Mouse (Mus musculus): ENCODE results near the gene Mul1. TPM values are rescaled to one million over a fixed set of nuclear protein-coding genes. Genes with fewer than 3 reads are reported as not detected.

Mul1 gene
- polyA plus RNA-seq, 1 experiment: 23.9 TPM

DNA sequence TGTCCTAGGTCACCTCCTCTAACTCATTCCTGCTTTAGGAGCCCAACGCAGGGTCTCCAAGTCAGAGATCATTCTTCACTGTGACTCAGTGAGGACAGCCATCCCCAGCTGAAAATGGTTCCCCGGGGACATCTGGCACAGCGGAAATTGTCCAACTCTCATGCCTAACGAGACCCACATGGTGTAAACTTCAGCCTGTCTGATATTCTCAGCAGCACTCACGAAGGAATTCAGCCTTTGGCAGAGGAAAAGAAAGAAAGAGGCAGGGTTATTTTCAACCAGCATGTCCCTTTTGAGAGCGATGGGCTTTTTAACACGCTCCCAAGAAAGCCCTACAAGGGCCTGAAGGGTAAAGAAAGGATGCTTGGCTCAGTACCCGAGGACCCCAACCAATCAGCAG, 3.1 kb upstream of the Mul1 start:
- DNase-seq (ENCODE audit: extremely low spot score in 1 of 2, low spot score in 1 of 2): no peak

DNA sequence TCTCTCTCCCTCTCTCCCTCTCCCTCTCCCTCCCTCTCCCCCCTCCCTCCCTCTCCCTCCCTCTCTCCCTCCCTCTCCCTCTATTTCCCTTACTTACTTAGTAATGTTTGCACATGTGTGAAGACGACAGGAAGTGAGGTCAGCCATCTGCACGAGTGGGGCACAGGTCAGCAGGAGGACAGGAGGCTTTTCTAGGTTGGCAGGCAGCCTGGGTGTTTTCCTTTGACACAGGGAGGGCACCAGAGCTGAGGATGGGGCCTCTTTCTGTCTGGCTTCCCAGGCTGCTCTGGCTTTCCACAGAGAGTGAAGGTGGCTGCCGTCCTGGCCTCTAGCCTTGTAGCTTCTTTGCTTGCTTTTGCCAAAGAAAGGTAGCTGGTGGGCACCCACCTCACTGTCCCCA, 5.6 kb downstream of the Mul1 start:
- DNase-seq (ENCODE audit: extremely low spot score in 1 of 2, low spot score in 1 of 2): no peak

DNA sequence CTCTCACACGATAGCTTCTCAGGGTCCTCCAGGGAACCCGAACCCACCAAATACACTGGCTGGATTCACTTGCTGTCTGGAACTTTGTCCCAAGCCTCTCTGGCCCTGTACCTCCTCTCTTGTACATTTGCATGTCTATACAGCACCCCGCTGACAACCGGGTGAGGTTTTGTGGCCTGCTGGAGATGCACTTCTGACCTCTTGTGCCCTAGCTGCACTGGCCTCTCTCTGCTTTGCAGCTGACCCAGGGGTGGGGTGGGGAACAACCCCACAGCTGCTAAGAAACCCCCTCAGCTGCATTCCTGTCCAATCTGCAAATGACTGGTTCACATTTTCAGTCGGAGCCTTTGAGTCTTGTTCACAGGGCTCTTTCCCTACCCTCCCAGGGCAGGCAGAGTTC, 10.5 kb downstream of the Mul1 start:
- DNase-seq (ENCODE audit: extremely low spot score in 1 of 2, low spot score in 1 of 2): no peak

DNA sequence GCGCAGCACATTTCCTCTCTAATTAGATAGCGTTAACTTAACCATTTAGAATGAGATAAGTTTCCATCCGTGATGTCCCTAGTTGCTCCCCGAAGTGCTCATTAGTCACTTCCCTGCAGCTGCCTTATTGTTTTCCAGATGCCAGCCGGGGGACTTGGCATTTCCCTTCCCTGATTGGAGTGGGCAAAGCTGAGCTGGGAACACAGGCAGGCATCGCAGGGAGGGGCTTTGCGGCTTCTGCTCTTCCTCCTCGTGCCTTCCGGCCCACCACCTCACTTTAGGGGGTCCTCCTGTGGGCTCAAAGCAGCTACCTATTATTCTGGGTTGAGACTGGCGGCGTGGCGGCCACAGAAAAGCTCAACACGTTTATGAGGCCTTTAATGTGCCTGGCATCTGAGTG, 12.5 kb downstream of the Mul1 start:
- DNase-seq (ENCODE audit: extremely low spot score in 1 of 2, low spot score in 1 of 2): peak in 1 of 2 experiments; percentile 35

DNA sequence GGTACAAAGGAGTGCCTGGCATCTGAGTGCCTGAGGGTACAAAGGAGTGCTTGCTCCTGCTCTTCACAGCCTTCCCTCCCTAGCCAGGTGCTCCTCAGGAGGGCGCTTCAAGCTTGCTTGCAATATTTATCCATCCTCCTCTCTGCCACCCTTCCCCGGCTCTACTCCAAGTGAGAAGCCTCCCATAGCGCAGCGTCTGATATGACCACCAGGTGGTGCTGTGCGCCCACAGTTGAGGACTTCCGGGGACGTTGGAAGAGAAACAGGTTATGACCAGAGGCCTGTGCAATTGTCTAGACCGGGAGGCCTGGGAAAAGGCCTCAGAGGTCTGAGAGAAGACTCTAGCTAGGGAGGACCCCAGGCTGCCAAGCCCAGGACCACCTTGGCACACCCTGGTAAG, 12.9 kb downstream of the Mul1 start:
- peak; percentile 87 to 99 for DNase-seq (ENCODE audit: extremely low spot score in 1 of 2, low spot score in 1 of 2)

DNA sequence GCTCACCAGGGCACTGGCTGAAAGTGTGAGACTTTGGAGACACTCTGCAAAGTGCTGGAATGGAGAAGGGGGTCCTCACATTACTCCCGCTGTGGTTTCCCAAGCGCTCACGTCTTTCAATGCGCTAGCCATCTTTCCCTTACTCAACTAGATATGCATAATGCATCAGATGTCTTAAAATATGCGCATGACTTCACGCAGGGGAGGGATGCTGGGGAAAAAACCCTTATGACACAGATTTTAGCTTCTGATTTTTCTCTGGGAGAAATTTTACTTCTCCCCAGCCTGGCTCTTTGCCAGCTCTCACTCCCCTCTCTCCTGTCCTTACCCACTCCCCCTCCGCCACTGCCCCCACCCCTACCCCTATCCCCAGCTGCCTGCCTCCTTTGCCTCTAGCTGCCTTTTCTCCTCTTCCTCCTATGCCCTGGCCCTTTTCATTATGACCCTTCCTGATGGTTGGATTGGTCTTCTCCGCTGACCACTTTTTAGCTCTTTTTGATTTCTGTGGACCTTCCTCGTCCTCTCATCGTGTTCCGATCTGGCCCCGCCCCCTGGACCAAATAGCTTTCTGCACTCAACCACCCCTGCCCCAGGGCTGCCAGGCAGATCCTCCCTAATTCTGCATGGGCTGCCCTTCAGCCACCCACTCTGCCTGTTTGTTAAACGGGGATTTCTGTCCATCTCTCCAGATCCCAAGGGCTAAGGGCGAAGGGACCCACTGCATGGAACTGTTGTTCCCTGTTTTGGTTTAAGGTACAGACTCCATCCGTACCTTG, 13.5 kb downstream of the Mul1 start:
- DNase-seq (ENCODE audit: extremely low spot score in 1 of 2, low spot score in 1 of 2): peak in 1 of 2 experiments; percentile 78

DNA sequence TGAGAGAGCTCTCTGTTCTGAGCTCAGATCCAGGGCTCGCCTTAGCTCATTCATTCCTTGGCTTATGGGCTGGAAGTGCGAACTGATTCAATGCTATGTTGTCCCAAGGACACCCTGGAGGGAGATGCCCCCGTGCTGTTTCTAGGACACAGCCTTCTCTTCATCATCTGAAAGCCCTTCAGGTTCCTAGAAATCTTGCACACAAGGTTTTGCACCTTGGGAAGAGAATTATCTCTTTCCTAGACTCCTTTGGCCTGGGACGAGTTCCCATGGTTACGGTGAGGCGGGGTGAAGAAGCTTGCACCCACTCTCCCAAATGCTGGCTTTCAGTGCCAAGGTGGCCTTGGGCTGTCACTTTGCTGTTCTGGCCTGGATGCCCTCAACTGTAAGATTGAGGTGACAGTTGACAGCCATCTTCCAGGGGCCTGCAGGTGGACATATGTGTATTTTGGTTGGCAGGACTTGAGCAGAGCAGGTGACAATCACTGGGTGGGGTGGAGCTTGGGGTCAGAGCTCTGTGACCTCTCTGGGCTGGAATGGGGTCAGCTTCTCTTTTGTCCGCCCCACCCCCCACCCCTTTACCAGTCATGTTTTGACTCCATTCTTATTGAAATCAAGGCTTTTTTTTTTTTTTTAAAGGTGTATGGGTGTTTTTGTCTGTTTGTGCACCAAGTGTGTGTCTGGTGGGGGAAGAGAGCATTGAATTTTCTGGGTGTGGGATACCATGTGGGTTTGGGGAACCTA, 14.6 kb downstream of the Mul1 start:
- no peak for DNase-seq (ENCODE audit: extremely low spot score in 1 of 2, low spot score in 1 of 2)

DNA sequence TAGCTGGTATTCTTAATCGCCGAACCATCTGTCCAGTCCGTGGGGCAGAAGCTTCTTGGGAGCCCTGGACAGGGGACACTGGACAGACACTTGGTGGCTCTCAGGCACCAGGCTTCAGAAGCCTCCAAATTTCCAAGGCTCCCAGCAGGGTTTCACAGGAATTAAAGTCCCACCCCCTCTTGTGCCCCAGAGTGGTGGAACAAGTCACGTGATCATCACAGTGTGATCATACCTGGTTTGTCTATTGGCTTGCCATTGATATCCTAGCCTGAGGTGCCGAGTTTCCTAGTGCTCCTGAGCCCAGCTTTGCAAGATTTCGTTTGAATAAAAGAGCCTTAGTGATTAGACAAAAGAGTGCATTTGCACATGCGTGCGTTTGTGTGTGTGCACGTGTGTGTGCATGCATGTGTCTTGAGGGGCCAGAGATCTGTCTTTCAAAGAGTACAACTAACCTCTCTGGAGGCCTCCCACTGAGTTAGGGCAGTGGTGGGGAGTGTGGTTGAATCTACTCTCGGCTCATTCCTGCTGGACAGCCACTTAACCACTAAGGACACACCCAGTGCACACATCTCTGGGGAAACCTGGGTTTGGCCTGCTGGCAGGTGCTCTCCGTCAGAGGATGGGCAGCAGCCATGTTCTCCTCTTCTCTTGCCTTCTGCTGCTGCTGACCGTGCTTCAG, 15.3 kb downstream of the Mul1 start:
- DNase-seq (ENCODE audit: extremely low spot score in 1 of 2, low spot score in 1 of 2): no peak

DNA sequence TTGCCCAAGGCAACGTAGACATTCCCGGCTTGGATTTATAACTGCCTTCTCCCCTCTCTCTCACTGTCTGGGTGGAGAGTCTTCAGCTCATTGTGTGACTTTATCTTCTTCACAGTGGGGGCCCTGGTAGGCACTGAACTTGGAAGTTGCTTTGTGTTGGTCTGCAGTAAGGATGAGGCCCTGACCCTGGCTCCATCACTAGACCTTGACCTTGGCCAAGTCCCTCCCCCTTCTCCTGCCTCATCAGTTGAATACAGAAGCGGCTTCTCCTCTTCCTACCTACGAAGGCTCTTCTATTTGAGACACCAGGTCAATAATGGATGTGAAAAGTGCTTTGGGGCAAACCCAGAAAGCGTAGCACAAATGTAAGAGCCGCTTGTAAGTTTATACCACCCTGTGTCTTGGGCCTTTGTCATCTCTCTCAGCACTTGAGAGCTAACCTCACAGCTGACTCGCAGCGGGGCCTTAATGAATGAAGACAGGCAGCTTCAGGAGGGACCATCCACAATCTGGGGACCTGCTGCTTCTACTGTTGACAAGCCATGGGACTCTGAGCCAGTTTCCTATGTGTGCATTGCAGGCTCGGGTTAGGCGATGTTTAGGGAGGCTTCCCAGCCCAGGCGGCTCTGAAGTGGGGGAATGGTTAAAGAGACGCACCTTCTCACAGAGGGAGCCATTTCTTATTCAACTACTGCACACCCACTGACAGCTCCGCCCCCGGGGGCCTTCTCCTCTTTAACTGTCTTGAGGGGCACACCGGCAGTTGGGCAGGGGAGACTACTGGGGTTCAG, 18.0 kb downstream of the Mul1 start:
- peak in 1 of 2 experiments; percentile 38 for DNase-seq (ENCODE audit: extremely low spot score in 1 of 2, low spot score in 1 of 2)

DNA sequence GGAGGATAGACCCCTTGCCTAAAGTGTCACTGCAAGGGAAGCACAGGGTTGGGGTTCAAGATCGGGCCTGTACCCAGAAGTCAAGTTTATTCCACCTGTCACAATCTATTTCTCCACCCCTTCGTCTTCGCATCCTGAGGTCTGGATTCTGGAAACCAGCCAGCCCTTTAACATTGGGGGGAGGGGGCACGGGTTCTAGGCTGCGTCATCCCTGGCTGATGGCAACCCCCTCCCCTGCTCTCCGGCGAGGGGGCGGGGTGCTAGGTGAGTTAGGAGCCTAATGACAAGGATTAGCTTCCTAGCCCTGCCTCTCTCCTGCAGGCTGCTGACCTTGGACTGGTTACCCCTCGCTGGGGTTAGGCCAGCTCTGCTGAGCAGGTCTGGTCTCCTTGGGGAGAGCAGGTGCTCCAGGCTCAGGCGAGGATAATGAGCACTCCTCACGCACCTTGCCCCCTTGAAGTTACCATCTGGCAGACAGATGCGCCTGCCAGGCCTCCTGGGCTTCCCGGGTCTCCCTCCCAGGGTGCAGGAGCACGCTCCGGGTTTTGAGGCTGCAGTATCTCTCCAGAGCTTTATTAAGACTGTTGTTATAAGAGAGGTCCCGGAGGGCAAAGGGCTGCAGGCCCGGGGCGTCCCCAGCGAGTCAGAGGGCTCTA, 18.8 kb downstream of the Mul1 start:
- DNase-seq (ENCODE audit: extremely low spot score in 1 of 2, low spot score in 1 of 2): no peak

DNA sequence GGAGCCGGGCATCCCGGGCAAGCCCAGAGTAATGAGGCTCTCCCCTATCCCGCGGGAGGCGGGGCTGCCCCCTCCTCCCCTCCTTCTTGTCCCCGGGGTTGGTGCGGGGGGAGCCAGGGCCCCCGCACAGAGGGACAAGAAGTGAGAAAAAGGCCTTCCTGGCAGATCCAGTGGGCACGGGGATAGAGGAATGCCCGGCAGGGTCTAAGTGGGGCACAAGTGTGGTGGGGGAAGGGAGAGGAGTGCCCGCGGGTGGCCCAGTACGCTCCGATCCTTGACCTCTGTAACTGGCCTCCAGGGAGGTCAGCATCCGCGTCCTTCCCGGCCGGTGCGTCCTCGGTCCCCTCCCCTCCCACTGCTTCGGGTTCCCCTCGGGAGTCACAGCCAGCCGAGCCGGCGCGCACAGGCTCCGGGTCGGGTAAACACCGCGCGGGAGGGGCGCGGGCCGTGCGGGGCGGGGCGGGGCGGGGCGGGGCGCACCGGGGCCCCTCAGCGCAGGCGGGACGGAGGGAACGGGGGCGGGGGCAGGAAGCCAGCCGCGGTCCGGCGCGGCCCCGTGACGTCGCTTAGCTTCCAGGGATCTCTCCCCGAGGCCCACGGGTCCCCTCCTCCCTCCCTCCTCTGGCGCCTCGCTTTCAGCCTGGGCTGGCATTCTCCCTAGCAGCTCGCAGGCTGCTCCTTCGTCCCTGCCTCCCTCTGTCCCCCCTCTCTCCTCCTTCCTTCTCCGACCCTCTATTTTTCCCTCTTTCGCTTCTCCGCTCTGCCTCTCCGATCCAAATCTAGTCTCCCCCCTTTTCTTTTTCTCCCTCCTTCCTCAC, 19.5 kb downstream of the Mul1 start, which contains the start of gene Camk2n1:
TSS of gene Camk2n1 (plus strand) at position 562 of the 818 bp plus-strand sequence.
- peak; percentile 75 to 88 for DNase-seq (ENCODE audit: extremely low spot score in 1 of 2, low spot score in 1 of 2)

DNA sequence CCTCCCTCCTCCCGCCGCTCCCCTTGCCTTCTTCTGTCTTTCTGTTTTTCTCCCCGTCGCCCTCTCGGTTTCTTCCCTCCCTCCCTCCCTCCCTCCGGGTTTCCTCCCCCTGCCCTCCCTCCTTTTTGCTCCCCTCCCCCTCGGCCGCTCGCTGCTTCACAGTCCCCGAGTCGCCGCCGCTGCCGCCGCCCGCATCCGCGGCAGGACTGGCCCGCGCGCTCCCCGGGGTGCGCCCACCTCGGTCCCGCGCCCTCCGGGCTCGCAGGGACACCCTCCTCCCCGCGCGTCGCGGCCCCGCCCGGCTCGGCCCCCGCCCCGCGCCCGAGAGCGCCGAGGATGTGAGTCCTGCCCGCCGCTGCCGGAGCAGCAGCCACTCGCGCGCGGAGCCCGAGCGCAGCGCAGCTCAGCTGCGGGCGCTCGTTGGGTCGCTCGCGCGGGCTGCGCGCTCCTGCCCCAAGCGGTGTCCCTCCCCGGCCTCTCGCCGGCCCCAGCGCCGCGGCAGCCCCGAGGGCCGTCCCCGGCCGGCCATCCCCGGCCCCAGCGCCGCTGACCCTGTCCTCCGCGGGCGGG, 20.2 kb downstream of the Mul1 start:
- DNase-seq (ENCODE audit: extremely low spot score in 1 of 2, low spot score in 1 of 2): peak in 1 of 2 experiments; percentile 75

DNA sequence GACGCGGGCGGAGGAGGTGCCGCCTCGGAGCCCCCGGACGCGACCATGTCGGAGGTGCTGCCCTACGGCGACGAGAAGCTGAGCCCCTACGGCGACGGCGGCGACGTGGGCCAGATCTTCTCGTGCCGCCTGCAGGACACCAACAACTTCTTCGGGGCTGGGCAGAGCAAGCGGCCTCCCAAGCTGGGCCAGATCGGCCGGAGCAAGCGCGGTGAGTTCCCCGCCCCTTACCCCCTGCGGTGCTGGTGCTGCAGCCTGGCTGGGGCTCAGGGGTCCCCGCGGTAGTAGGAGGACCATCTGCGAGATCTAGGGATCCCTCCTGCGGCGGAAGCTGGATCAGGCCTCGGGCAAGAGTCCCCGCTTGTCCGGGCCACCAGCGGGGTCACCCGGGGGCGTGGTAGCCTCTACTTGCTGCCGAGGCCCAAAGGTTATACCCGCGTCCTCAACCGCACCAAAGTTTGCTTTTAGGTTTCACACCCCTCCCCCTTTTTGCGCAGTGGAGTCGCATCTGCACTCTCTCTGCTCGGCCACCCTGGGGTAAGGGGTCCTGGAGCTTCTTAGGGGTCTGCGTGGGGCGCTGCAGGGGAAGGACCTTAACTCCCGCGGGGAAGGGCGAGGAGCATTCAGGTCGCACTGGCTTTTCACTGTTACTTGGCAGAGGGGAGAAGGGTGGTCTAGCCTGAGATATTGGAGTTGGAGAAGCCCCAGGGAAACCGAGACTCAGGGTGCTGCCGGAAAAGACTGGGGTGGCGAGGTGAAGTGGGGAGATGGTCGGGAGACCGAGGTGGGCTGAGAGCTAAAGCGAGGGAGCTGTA, 20.9 kb downstream of the Mul1 start:
- DNase-seq (ENCODE audit: extremely low spot score in 1 of 2, low spot score in 1 of 2): no peak

DNA sequence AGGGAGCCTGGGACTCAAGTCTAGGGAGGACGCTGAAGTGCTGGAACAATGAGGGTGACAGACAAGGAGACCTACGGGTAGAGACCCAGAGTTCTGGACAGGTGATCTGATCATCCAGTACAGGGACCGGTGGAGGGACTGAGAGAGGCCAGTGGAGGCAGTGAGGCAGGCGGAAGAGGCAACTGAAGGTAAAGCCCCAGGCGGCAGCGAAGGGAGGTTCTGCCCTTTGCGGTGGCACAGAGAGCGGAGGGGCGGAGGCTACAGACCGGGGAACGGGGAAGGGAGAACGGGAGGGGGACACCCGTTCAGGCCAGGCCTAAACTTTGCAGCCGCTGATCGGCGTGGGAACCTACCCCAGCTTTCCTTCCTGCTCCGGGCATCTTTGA, 21.5 kb downstream of the Mul1 start:
- DNase-seq (ENCODE audit: extremely low spot score in 1 of 2, low spot score in 1 of 2): no peak

DNA sequence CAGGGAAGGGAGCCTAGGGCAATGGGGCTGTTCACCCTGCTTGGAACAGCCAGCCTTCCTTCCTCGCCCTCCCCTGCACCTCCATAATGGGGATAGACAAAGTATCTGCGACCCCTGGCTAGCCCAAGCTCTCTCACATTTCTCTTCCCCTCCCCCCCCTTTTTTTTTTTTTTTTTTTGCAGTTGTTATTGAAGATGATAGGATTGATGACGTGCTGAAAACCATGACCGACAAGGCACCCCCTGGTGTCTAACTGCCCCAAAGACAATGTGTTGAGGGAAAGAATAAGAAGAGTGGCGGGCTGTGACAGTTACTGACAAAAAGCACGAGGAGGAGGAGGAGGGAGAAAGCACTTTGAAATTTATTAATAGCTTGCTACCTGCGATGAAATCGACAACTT, 22.1 kb downstream of the Mul1 start:
- DNase-seq (ENCODE audit: extremely low spot score in 1 of 2, low spot score in 1 of 2): peak in 1 of 2 experiments; percentile 47

DNA sequence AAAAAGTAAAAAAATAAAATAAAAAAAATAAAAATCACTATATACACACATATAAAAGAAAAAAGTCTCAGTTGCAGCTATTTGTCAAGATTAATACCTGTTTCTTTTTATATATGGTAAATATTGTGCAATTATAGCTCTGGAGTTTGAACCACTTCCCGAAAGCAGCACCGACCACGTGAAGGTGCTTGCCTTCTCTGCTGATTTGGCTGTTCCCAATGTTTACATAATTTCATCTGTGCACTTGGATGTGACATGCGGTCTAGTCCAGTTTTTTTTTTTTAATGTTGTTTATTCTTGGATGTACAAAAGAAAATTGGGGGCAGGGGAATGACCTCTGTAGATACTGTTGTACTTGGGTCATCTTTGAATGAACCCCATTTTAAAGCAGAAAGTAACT, 22.6 kb downstream of the Mul1 start:
- no peak for DNase-seq (ENCODE audit: extremely low spot score in 1 of 2, low spot score in 1 of 2)

DNA sequence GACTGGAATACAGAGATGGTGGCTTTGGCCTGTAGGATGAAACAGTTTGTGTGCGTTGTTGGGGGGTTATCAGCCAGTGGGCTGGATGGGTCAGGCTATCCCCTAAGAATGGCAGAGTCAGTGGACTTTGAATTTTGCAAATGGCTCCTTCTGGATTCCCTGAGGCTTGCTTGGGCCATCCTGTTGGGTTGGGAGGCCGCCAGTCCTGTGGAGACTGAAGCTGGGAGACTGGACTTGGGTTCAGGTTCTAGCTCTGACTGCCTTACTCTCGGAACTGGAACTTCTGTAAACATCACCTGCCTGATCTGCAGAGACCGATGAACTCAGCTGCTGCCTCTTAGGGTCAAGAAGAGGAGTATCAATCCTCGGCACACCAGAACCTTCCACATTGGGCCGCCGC, 23.7 kb downstream of the Mul1 start:
- DNase-seq (ENCODE audit: extremely low spot score in 1 of 2, low spot score in 1 of 2): no peak

Data from frontal cortex, adult 2 months (tissue).